Mouse (Mus musculus) CH12.LX (cell line): Measurements from ENCODE around the gene Shld2. TPM values are rescaled to one million over a fixed set of nuclear protein-coding genes. Genes with fewer than 3 reads are reported as not detected.

Experiments
- DNase-seq: peaks from one replicate; pipeline ENCODE4 v3.0.0-alpha.2; 2013; ENCODE audit errors: extremely low read depth
- H3K27ac ChIP-seq: 2 replicates; pipeline ENCODE4 v1.5.1; 2012; ENCODE audit warnings: low read depth, mild to moderate bottlenecking, control low read depth, moderate library complexity; ENCODE audit not compliant: insufficient read depth
- H3K27me3 ChIP-seq: replicated peaks from 2 replicates; pipeline ENCODE3; 2012; ENCODE audit warnings: inconsistent platforms
- H3K36me3 ChIP-seq, 2 experiments: replicated peaks in 1 of 2; 2 replicates each; pipeline versions ENCODE3 to v1.6.1; 2012; ENCODE audit warnings: inconsistent platforms in 1 of 2, low read length in 1 of 2, mild to moderate bottlenecking in 1 of 2, mixed read lengths in 1 of 2, moderate library complexity in 1 of 2; ENCODE audit not compliant: control insufficient read depth in 1 of 2, insufficient read depth in 1 of 2
- H3K4me1 ChIP-seq, 2 experiments: 2 replicates each; pipeline ENCODE4 v1.6.1; 2012; ENCODE audit warnings: inconsistent platforms in 1 of 2, moderate library complexity in 1 of 2; ENCODE audit not compliant: insufficient read depth in 2 of 2, control insufficient read depth in 1 of 2
- H3K4me2 ChIP-seq: 2 replicates; pipeline ENCODE4 v1.6.1; 2012; ENCODE audit warnings: low read depth, mild to moderate bottlenecking, control low read depth; ENCODE audit not compliant: poor library complexity, insufficient read depth, severe bottlenecking
- H3K4me3 ChIP-seq, 3 experiments: fragments of 150-350 bp in 1 of 3; sonication (generic) in 1 of 3; replicated peaks in 1 of 3; 2 replicates each; pipeline versions ENCODE3 to v1.5.1; 2011 to 2012; ENCODE audit warnings: low read depth in 2 of 3, low read length in 2 of 3, mild to moderate bottlenecking in 2 of 3, moderate library complexity in 2 of 3, control low read depth in 1 of 3, improper control_type of control experiment in 1 of 3, inconsistent platforms in 1 of 3, mixed read lengths in 1 of 3; ENCODE audit not compliant: poor library complexity in 1 of 3
- H3K79me2 ChIP-seq: replicated peaks from 2 replicates; pipeline ENCODE4 v1.6.1; 2012; ENCODE audit warnings: mild to moderate bottlenecking, moderate library complexity; ENCODE audit not compliant: control insufficient read depth, poor library complexity, insufficient read depth, severe bottlenecking; ENCODE audit errors: extremely low read depth
- H3K9ac ChIP-seq: 2 replicates; pipeline ENCODE4 v1.6.1; 2012; ENCODE audit warnings: low read depth, mild to moderate bottlenecking, control low read depth, moderate library complexity; ENCODE audit not compliant: insufficient read depth
- H3K9me3 ChIP-seq: replicated peaks from 2 replicates; pipeline ENCODE3; 2012; ENCODE audit warnings: low read length, inconsistent platforms, mixed read lengths
- CHD1 ChIP-seq: IDR thresholded peaks from 2 replicates; pipeline ENCODE4 v1.6.1; 2012; ENCODE audit warnings: low read depth, low read length, improper control_type of control experiment, inconsistent platforms
- CHD2 ChIP-seq: IDR thresholded peaks from 2 replicates; pipeline ENCODE4 v1.6.1; 2011; ENCODE audit warnings: low read length, improper control_type of control experiment
- E2F4 ChIP-seq: IDR thresholded peaks from 2 replicates; pipeline ENCODE4 v1.6.1; 2011; ENCODE audit warnings: low read depth, low read length, improper control_type of control experiment; ENCODE audit not compliant: insufficient replicate concordance
- ELF1 ChIP-seq: IDR thresholded peaks from 2 replicates; pipeline ENCODE4 v1.6.1; 2014; ENCODE audit warnings: low read depth, mild to moderate bottlenecking, inconsistent platforms, low read length, improper control_type of control experiment
- EP300 ChIP-seq: IDR thresholded peaks from 2 replicates; pipeline ENCODE4 v1.6.1; 2011; ENCODE audit warnings: low read length, improper control_type of control experiment
- ETS1 ChIP-seq: conservative IDR thresholded peaks from 2 replicates; pipeline ENCODE4 v1.6.1; 2012; ENCODE audit warnings: low read depth, mild to moderate bottlenecking, inconsistent platforms, low read length, improper control_type of control experiment, moderate library complexity
- GABPA ChIP-seq: IDR thresholded peaks from 2 replicates; pipeline ENCODE4 v1.6.1; 2012; ENCODE audit warnings: low read depth, low read length, improper control_type of control experiment, inconsistent platforms; ENCODE audit not compliant: insufficient replicate concordance
- HCFC1 ChIP-seq: IDR thresholded peaks from 2 replicates; pipeline ENCODE4 v1.6.1; 2012; ENCODE audit warnings: low read depth, mild to moderate bottlenecking, inconsistent platforms, low read length, improper control_type of control experiment
- JUN ChIP-seq: IDR thresholded peaks from 2 replicates; pipeline ENCODE4 v1.6.1; 2011; ENCODE audit warnings: low read depth, mild to moderate bottlenecking, low read length, improper control_type of control experiment, moderate library complexity; ENCODE audit not compliant: insufficient read depth
- JUND ChIP-seq: conservative IDR thresholded peaks from 2 replicates; pipeline ENCODE4 v1.6.1; 2011; ENCODE audit warnings: low read depth, low read length, improper control_type of control experiment
- MAZ ChIP-seq: IDR thresholded peaks from 2 replicates; pipeline ENCODE4 v1.6.1; 2012; ENCODE audit warnings: low read depth, mild to moderate bottlenecking, inconsistent platforms, low read length, improper control_type of control experiment, moderate library complexity
- MEF2A ChIP-seq: IDR thresholded peaks from 2 replicates; pipeline ENCODE4 v1.6.1; 2014; ENCODE audit warnings: low read depth, mild to moderate bottlenecking, inconsistent platforms, low read length, improper control_type of control experiment, borderline replicate concordance
- POLR2A ChIP-seq: IDR thresholded peaks from 2 replicates; pipeline ENCODE4 v1.6.1; 2011; ENCODE audit warnings: low read depth, mild to moderate bottlenecking, improper control_type of control experiment, low read length
- POLR2AphosphoS2 ChIP-seq: IDR thresholded peaks from 2 replicates; pipeline ENCODE4 v1.6.1; 2011; ENCODE audit warnings: low read depth, low read length, improper control_type of control experiment
- RAD21 ChIP-seq: IDR thresholded peaks from 2 replicates; pipeline ENCODE4 v1.6.1; 2011; ENCODE audit warnings: low read depth, mild to moderate bottlenecking, low read length, improper control_type of control experiment, moderate library complexity
- SMC3 ChIP-seq: IDR thresholded peaks from 2 replicates; pipeline ENCODE4 v1.6.1; 2011; ENCODE audit warnings: low read depth, low read length, improper control_type of control experiment
- TBP ChIP-seq: conservative IDR thresholded peaks from 2 replicates; pipeline ENCODE4 v1.6.1; 2011; ENCODE audit warnings: low read depth, low read length, improper control_type of control experiment
- UBTF ChIP-seq: IDR thresholded peaks from 2 replicates; pipeline ENCODE4 v1.6.1; 2012; ENCODE audit warnings: low read depth, mild to moderate bottlenecking, inconsistent platforms, low read length, improper control_type of control experiment, moderate library complexity
- dilution Hi-C: fragments of 300-500 bp; cut with MboI; formaldehyde crosslinking; loops from 2 replicates; pipeline ENCODE4 v1.14.3; 2020; ENCODE audit warnings: low sequenced_read_pairs; ENCODE audit not compliant: extremely low pct_unique_long_range_greater_than_20kb, extremely low pct_ligation_motif_present
- in situ Hi-C: fragments of 300-500 bp; cut with MboI; formaldehyde crosslinking; loops from 3 replicates; pipeline ENCODE4 v1.14.3; 2019; ENCODE audit warnings: low sequenced_read_pairs, low pct_ligation_motif_present, low pct_unique_long_range_greater_than_20kb, mixed read lengths
- polyA plus RNA-seq: library from polyadenylated mRNA; unstranded; fragments of >175 nt; gene quantifications from 2 replicates; pipeline ENCODE4 v1.2.1, GENCODE M21; 2012; ENCODE audit warnings: low read depth; ENCODE audit not compliant: insufficient read length
- total RNA-seq, 2 experiments: library from RNA; depleted of rRNA; stranded (reverse); fragments of 300-350 nt in 1 of 2; fragments of >200 nt in 1 of 2; gene quantifications; 2 replicates each; pipeline ENCODE4 v1.2.3; 2012 to 2014

The Shld2 gene
- total and polyA plus RNA-seq, 3 experiments, result 12.0 to 21.8 (median 13.9) TPM

DNA sequence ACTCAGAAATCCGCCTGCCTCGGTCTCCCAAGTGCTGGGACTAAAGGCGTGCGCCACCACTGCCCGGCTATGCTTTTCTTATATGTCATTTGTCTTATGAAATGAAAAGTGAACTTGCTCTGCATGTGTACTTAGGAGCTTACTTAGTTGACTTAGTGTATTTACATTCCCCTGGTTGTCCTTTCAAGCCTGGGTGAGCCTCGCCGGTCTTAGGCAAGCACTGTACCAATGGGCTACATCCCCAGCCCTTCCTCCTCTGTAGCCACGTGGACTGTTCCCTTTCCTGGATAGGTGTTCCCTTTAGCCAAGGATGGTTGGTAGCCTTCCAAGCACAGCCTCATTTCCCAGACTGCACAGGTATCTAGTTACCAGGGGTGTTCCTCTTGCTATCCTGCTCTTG is 38.7 kb upstream of the Shld2 start:
- dilution Hi-C loops (no loop called here), in situ Hi-C loops (no loop called here)
- Histone ChIP-seq H3K4me2 (no peak overlapping the region), H3K4me3 (no peak overlapping the region), H3K4me1 (peaks cover 0 to 5% of the 10 kb centered on the region in 2 experiments; a peak in 1 of 4 replicates), H3K9me3 (no peaks in the 10 kb centered on the region), H3K9ac (no peak overlapping the region), H3K36me3 (peaks cover 0 to 16% of the 10 kb centered on the region in 2 experiments), H3K27ac (no peak overlapping the region), H3K79me2 (no peaks in the 10 kb centered on the region), H3K27me3 (peaks cover 3% of the 10 kb centered on the region)
- no peak for DNase-seq
- TF ChIP-seq SMC3, result no peak
- TF ChIP-seq E2F4, result no peak
- TF ChIP-seq CHD2, result no peak
- TF ChIP-seq MEF2A, result no peak
- no peak for TF ChIP-seq GABPA
- no peak for TF ChIP-seq RAD21

DNA sequence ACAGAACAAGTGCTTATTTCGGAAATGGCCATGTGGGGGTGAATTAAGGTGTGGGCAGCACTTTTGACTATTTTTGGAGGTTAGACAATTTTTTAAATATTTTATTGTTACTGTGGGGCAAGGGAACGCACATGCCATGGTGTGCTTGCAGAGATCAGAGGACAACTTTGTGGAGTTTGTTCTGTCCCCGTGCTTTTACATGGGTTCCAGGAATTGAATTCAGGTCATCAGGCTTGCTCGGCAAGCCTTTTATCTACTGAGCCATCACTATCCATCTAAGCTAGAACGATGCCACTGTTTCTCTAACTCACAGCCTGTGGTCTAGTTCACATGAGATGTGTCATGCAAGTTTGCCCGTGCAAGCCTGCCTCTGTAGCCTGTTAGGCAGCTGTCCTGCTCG is 38.0 kb upstream of the Shld2 start:
- H3K27ac ChIP-seq, result no peak overlapping the region
- H3K9me3 ChIP-seq, result no peaks in the 10 kb centered on the region
- no peak overlapping the region for H3K9ac ChIP-seq
- no peak overlapping the region for H3K4me2 ChIP-seq
- peaks cover 0 to 7% of the 10 kb centered on the region in 2 experiments; a peak in 1 of 4 replicates for H3K4me1 ChIP-seq
- no peak overlapping the region for H3K4me3 ChIP-seq
- no peak for DNase-seq
- in situ Hi-C loops, result no loop called here
- no peaks in the 10 kb centered on the region for H3K79me2 ChIP-seq
- no peak for TF ChIP-seq TBP
- TF ChIP-seq CHD2, result no peak
- no peak for TF ChIP-seq POLR2A
- no peak for TF ChIP-seq GABPA
- TF ChIP-seq E2F4, result no peak
- TF ChIP-seq ELF1, result no peak
- TF ChIP-seq MAZ, result no peak
- no peak for TF ChIP-seq HCFC1
- TF ChIP-seq CHD1, result no peak
- no peak for TF ChIP-seq EP300
- H3K27me3 ChIP-seq, result no peaks in the 10 kb centered on the region
- dilution Hi-C loops, result no loop called here
- peaks cover 4 to 20% of the 10 kb centered on the region in 2 experiments for H3K36me3 ChIP-seq

GRCm38 (mm10) chr14:34347084-34347483 is 36.8 kb upstream of the Shld2 start:
- no peak overlapping the region for H3K4me2 ChIP-seq
- H3K27ac ChIP-seq, result no peak overlapping the region
- H3K9me3 ChIP-seq, result no peaks in the 10 kb centered on the region
- H3K4me3 ChIP-seq, result no peak overlapping the region
- in situ Hi-C loops (no loop called here), dilution Hi-C loops (no loop called here)
- H3K36me3 ChIP-seq, result peaks cover 7 to 31% of the 10 kb centered on the region in 2 experiments
- no peak for DNase-seq
- H3K9ac ChIP-seq, result no peak overlapping the region
- H3K27me3 ChIP-seq, result no peaks in the 10 kb centered on the region
- TF ChIP-seq TBP (no peak), CHD1 (no peak), ETS1 (no peak), JUND (no peak), JUN (no peak), UBTF (no peak), POLR2AphosphoS2 (no peak)
- H3K4me1 ChIP-seq, result peaks cover 0 to 14% of the 10 kb centered on the region in 2 experiments; a peak in 1 of 4 replicates
- no peaks in the 10 kb centered on the region for H3K79me2 ChIP-seq
